Mouse (Mus musculus) embryonic facial prominence, embryonic 12.5 days (tissue): ENCODE data around the gene Col1a2. TPM values are rescaled to one million over a fixed set of nuclear protein-coding genes. Genes with fewer than 3 reads are reported as not detected.
A peak's percentile ranks its signal among the peaks of the same experiment; 100 is the strongest.

Source experiments
- ATAC-seq: fragments of 200-750 bp; cut with Nextera tagmentation; 2 replicates; pipeline ENCODE4 v1.8.0; 2017; ENCODE audit not compliant: insufficient number of reproducible peaks, insufficient read depth, low FRiP score, low TSS enrichment
- H3K27ac ChIP-seq: fragments of 300-500 bp; sonication (generic); 2 replicates; pipeline ENCODE4 v1.5.1; 2016; ENCODE audit warnings: mild to moderate bottlenecking
- H3K27me3 ChIP-seq: fragments of 300-500 bp; sonication (generic); 2 replicates; pipeline ENCODE4 v1.6.1; 2016; ENCODE audit warnings: mild to moderate bottlenecking, moderate library complexity
- H3K36me3 ChIP-seq: fragments of 300-500 bp; sonication (generic); 2 replicates; pipeline ENCODE4 v1.6.1; 2016; ENCODE audit warnings: mild to moderate bottlenecking
- H3K4me1 ChIP-seq: fragments of 300-500 bp; sonication (generic); 2 replicates; pipeline ENCODE4 v1.6.1; 2016
- H3K4me2 ChIP-seq: fragments of 300-500 bp; sonication (generic); replicated peaks from 2 replicates; pipeline ENCODE4 v1.6.1; 2016; ENCODE audit warnings: mild to moderate bottlenecking, moderate library complexity
- H3K4me3 ChIP-seq: fragments of 300-500 bp; sonication (generic); 2 replicates; pipeline ENCODE4 v1.5.1; 2016; ENCODE audit warnings: mild to moderate bottlenecking
- H3K9ac ChIP-seq: fragments of 300-500 bp; sonication (generic); 2 replicates; pipeline ENCODE4 v1.6.1; 2016; ENCODE audit warnings: mild to moderate bottlenecking, moderate library complexity
- H3K9me3 ChIP-seq: fragments of 300-500 bp; sonication (generic); 2 replicates; pipeline ENCODE4 v1.6.1; 2016; ENCODE audit warnings: mild to moderate bottlenecking, moderate library complexity
- WGBS: fragments of 180-500 bp; shearing (Covaris S2); methylation state at CpG from one replicate; pipeline ENCODE4 v1.1.7; 2016; 5-methylcytosine and 5-hydroxymethylcytosine counted together
- polyA plus RNA-seq: library from polyadenylated mRNA; unstranded; fragments of >200 nt; fragmentation: Nextera tagmentation; extraction: Ambion mirVana; gene quantifications from 2 replicates; pipeline ENCODE4 v1.2.1, GENCODE M21; 2016

Gene Col1a2
- 603 and 672 TPM in 2 replicates for polyA plus RNA-seq

- 11% methylated on average over 3 of the region's 3 CpGs for WGBS
These were observed at the start of gene Col1a2 for GRCm38 (mm10) chr6:4504603-4505131. Gene Col1a2 (plus strand): TSS chr6:4504814.

GRCm38 (mm10) chr6:4455518-4455917 lies 49.1 kb upstream of the Col1a2 start:
- ATAC-seq, result no peak
- no peak overlapping the region for H3K9ac ChIP-seq
- H3K4me1 ChIP-seq, result peaks cover 18% of the 10 kb centered on the region
- H3K4me3 ChIP-seq, result no peak overlapping the region
- H3K36me3 ChIP-seq, result no peaks in the 10 kb centered on the region
- no peak overlapping the region for H3K4me2 ChIP-seq
- peak overlapping the region; percentile 96 for H3K27ac ChIP-seq
- WGBS, result 33% methylated on average over 5 of the region's 5 CpGs
- H3K9me3 ChIP-seq, result no peaks in the 10 kb centered on the region
- H3K27me3 ChIP-seq, result no peaks in the 10 kb centered on the region

More at GRCm38 (mm10) chr6:4504603-4505131, at the start of gene Col1a2:
- Histone ChIP-seq H3K4me1 (peaks cover 21% of the 10 kb centered on the region), H3K4me3 (peak within 1 kb of the TSS; percentile 49), H3K4me2 (peak within 1 kb of the TSS; percentile 65), H3K27me3 (no peaks in the 10 kb centered on the region), H3K36me3 (no peaks in the 10 kb centered on the region), H3K9ac (peak within 1 kb of the TSS; percentile 61), H3K9me3 (no peaks in the 10 kb centered on the region), H3K27ac (peak within 1 kb of the TSS; percentile 91)
- peak; percentile 44; the same call in 1 of the 2 replicates for ATAC-seq

DNA sequence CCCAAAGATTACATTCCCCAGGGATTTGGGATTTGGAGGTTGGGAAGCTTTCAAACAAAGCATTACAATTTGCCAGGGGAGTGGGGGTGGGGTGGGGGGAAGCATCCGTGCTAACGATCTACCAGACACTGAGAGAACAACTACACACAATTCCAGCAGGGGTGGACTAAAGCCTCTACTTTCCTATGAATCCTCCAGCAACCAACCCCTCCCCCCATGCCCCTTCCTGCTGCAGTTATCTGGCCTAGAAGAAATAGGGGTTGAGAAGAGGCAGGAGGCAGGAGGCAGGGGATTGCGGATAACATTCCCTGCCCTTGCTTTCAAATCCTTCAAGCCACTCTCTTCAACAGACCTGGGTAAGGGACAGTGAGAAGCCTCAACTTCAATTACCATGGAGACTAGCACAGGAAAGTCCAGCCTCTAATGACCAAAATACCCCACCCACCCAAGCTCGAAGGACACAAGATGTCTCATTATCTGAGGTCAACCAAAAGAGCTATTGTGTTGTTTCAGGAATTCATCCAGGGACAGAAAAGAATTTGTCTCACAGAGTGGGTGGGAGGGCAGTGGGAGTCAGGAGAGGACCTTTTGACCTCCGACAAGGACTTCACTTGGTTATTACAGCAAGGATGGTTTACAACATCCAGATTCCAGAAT lies 48.5 kb upstream of the Col1a2 start:
- H3K4me3 ChIP-seq, result no peak overlapping the region
- no peak overlapping the region for H3K9ac ChIP-seq
- peak overlapping the region; percentile 96 for H3K27ac ChIP-seq
- no peaks in the 10 kb centered on the region for H3K27me3 ChIP-seq
- H3K36me3 ChIP-seq, result no peaks in the 10 kb centered on the region
- WGBS, result 8% methylated on average over 5 of the region's 5 CpGs
- ATAC-seq, result no peak
- peak overlapping the region; percentile 3; the same call in 1 of the 2 replicates for H3K4me2 ChIP-seq
- no peaks in the 10 kb centered on the region for H3K9me3 ChIP-seq
- H3K4me1 ChIP-seq, result peaks cover 18% of the 10 kb centered on the region

DNA sequence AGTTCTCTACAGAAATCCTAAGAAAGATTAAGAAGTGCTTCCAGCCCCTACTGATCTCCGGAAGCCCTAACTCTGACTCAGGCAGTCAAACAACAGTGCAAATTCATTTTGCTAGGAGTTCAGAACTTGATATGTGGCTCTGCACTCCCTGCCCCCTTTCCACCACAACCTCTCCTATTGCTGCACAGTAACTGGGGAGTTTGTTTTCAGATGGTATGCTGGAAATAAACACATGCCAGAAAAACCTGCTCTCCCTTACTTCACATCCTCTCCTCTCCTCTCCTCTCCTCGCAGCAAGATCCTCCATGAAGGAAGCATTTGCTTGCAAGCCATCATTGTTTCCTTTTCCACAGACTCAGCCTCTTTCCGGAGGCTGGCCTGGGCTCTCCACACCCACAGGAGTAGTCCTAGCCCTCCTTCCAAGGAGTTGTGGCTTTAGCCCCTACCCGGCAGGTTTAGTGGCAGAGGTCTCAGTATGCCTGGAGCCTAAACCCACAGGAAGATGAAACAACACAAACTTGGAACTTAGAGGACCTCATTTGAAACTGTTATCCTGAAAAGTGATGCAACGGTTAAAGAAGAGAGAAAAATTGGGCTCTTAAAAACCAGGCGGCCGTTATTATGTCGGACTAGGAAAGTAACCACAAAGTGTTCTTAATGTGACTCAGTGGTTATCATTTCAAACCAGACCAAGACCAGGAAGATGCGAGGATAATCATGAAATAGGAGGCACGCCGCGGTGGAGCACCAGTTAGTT lies 47.7 kb upstream of the Col1a2 start:
- peak overlapping the region; percentile 3 for H3K4me2 ChIP-seq
- 22% methylated on average over 12 of the region's 12 CpGs for WGBS
- ATAC-seq, result no peak

DNA sequence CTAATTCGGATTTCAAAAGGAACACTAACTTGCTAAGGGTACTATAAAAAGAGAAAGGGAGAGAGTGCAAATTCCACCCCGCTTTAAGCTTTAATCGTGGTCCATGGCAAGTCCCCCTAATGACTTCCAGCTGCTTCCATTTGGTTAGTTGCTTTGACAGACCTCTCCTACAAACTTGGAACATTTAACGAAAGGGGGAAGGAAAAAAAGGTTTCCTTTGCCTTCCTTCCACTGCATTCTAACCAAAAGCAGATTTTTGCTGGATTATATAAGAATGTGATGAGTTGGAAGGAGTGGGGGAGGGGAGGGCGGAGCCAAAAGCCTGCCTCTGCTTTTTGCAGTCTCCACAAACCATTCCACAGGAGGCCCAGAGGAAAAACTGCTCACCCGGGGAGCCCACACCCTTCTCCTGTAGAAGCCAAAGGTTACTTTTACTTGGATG lies 47.0 kb upstream of the Col1a2 start:
- Histone ChIP-seq H3K4me2 (no peak overlapping the region), H3K4me1 (peaks cover 18% of the 10 kb centered on the region), H3K9me3 (no peaks in the 10 kb centered on the region), H3K4me3 (no peak overlapping the region), H3K36me3 (no peaks in the 10 kb centered on the region), H3K9ac (no peak overlapping the region), H3K27ac (peak overlapping the region; percentile 96), H3K27me3 (no peaks in the 10 kb centered on the region)
- WGBS, result 8% methylated on average over 6 of the region's 6 CpGs
- peak; percentile 85 for ATAC-seq

More for the DNA sequence above, 47.7 kb upstream of the Col1a2 start:
- Histone ChIP-seq H3K4me3 (no peak overlapping the region), H3K9ac (no peak overlapping the region), H3K36me3 (no peaks in the 10 kb centered on the region), H3K9me3 (no peaks in the 10 kb centered on the region), H3K4me1 (peaks cover 18% of the 10 kb centered on the region), H3K27ac (peak overlapping the region; percentile 96), H3K27me3 (no peaks in the 10 kb centered on the region)

DNA sequence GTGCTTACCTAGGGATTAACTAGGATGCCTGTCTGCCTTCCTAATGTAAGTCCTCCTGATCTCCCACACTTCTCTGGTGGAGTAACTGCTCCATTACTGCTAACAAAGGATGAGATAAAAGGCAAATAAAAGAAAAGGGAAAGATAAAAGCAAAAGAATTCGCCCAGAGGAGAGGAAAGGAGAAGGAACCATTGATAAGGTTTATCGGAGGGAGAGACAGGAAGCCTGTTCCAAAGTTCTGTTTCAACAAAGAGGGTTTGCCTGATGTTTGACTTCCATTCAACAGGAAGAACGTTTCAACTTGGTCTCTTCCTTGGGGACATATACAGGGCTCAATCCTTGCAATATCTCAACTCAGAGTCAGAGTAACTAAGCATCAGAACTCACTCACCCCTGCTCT lies 39.3 kb upstream of the Col1a2 start:
- Histone ChIP-seq H3K9me3 (no peaks in the 10 kb centered on the region), H3K27ac (no peak overlapping the region; the same call in 1 of the 2 replicates), H3K36me3 (no peaks in the 10 kb centered on the region), H3K4me3 (no peak overlapping the region), H3K4me1 (peaks cover 6% of the 10 kb centered on the region; the same call in 1 of the 2 replicates), H3K4me2 (no peak overlapping the region), H3K9ac (no peak overlapping the region), H3K27me3 (no peaks in the 10 kb centered on the region)
- 40% methylated on average over 3 of the region's 3 CpGs for WGBS
- ATAC-seq, result no peak

GRCm38 (mm10) chr6:4483577-4483936 lies 21.1 kb upstream of the Col1a2 start:
- H3K9ac ChIP-seq, result no peak overlapping the region

GRCm38 (mm10) chr6:4483937-4484601 lies 20.5 kb upstream of the Col1a2 start:
- H3K27ac ChIP-seq, result peak overlapping the region; percentile 89
- peaks cover 44% of the 10 kb centered on the region for H3K4me1 ChIP-seq
- H3K27me3 ChIP-seq, result no peaks in the 10 kb centered on the region
- ATAC-seq, result peak; percentile 76
- 18% methylated on average over 7 of the region's 7 CpGs for WGBS
- no peaks in the 10 kb centered on the region for H3K9me3 ChIP-seq
- H3K36me3 ChIP-seq, result no peaks in the 10 kb centered on the region
- no peak overlapping the region for H3K9ac ChIP-seq
- H3K4me2 ChIP-seq, result peak overlapping the region; percentile 23; the same call in 1 of the 2 replicates
- H3K4me3 ChIP-seq, result no peak overlapping the region

More at GRCm38 (mm10) chr6:4483577-4483936, 21.1 kb upstream of the Col1a2 start:
- 32% methylated on average over 4 of the region's 4 CpGs for WGBS
- H3K36me3 ChIP-seq, result no peaks in the 10 kb centered on the region
- H3K27me3 ChIP-seq, result no peaks in the 10 kb centered on the region
- no peak overlapping the region for H3K4me2 ChIP-seq
- peaks cover 38% of the 10 kb centered on the region for H3K4me1 ChIP-seq
- H3K9me3 ChIP-seq, result no peaks in the 10 kb centered on the region
- H3K27ac ChIP-seq, result peak overlapping the region; percentile 89
- ATAC-seq, result no peak
- no peak overlapping the region for H3K4me3 ChIP-seq

GRCm38 (mm10) chr6:4488349-4488748 lies 16.3 kb upstream of the Col1a2 start:
- no peaks in the 10 kb centered on the region for H3K9me3 ChIP-seq

GRCm38 (mm10) chr6:4488966-4489365 lies 15.6 kb upstream of the Col1a2 start:
- H3K9me3 ChIP-seq, result no peaks in the 10 kb centered on the region
- peak overlapping the region; percentile 21; the same call in 1 of the 2 replicates for H3K9ac ChIP-seq
- H3K4me1 ChIP-seq, result peaks cover 51% of the 10 kb centered on the region
- no peaks in the 10 kb centered on the region for H3K36me3 ChIP-seq
- H3K27ac ChIP-seq, result peak overlapping the region; percentile 94
- H3K4me2 ChIP-seq, result peak overlapping the region; percentile 43
- WGBS, result 51% methylated on average over 1 of the region's 1 CpGs
- no peak for ATAC-seq
- no peaks in the 10 kb centered on the region for H3K27me3 ChIP-seq
- H3K4me3 ChIP-seq, result no peak overlapping the region

More at GRCm38 (mm10) chr6:4488349-4488748, 16.3 kb upstream of the Col1a2 start:
- Histone ChIP-seq H3K9ac (no peak overlapping the region), H3K36me3 (no peaks in the 10 kb centered on the region), H3K27me3 (no peaks in the 10 kb centered on the region), H3K27ac (peak overlapping the region; percentile 94), H3K4me1 (peaks cover 56% of the 10 kb centered on the region), H3K4me3 (no peak overlapping the region), H3K4me2 (peak overlapping the region; percentile 43; the same call in 1 of the 2 replicates)
- no peak for ATAC-seq
- 4% methylated on average over 1 of the region's 1 CpGs for WGBS
